Mouse (Mus musculus): ENCODE results near the gene Adck1. TPM values are rescaled to one million over a fixed set of nuclear protein-coding genes. Genes with fewer than 3 reads are reported as not detected.
"Not testable (repeated sequence)": the region's sequence is repeated elsewhere in the genome, so short reads cannot be mapped to it uniquely, and the experiment has no call there.

Gene Adck1
- polyA plus RNA-seq, 1 experiment from 2014 or later, result 23.3 TPM

- H3K4me1 ChIP-seq, result no peaks in the 10 kb centered on the region
- H3K27ac ChIP-seq, result no peak overlapping the region
- 86% methylated on average over 10 of the region's 10 CpGs for WGBS
- H3K27me3 ChIP-seq, result no peaks in the 10 kb centered on the region
- no peak overlapping the region for H3K9ac ChIP-seq
- no peak overlapping the region for H3K4me2 ChIP-seq (replicated peaks)
- ATAC-seq (ENCODE audit: low FRiP score, low read depth), result no peak
- H3K4me3 ChIP-seq, result no peak overlapping the region
- no peaks in the 10 kb centered on the region for H3K9me3 ChIP-seq
- H3K36me3 ChIP-seq, result peaks cover 9% of the 10 kb centered on the region
Observed at GRCm38 (mm10) chr12:88463588-88464290, 103.4 kb downstream of the Adck1 start.

GRCm38 (mm10) chr12:88466801-88467200, 106.4 kb downstream of the Adck1 start:
- Histone ChIP-seq H3K9ac (no peak overlapping the region), H3K27ac (no peak overlapping the region), H3K4me3 (no peak overlapping the region), H3K36me3 (no peaks in the 10 kb centered on the region), H3K4me1 (no peaks in the 10 kb centered on the region), H3K27me3 (no peaks in the 10 kb centered on the region), H3K4me2 (replicated peaks) (no peak overlapping the region), H3K9me3 (no peaks in the 10 kb centered on the region)
- no peak for ATAC-seq (ENCODE audit: low FRiP score, low read depth)
- WGBS, result 86% methylated on average over 6 of the region's 6 CpGs

GRCm38 (mm10) chr12:88467257-88467656, 106.9 kb downstream of the Adck1 start:
- H3K4me2 ChIP-seq (replicated peaks), result no peak overlapping the region
- no peak overlapping the region for H3K4me3 ChIP-seq
- H3K4me1 ChIP-seq, result no peaks in the 10 kb centered on the region
- no peaks in the 10 kb centered on the region for H3K27me3 ChIP-seq
- H3K9me3 ChIP-seq, result no peaks in the 10 kb centered on the region
- no peak overlapping the region for H3K9ac ChIP-seq
- H3K27ac ChIP-seq, result no peak overlapping the region
- WGBS, result 57% methylated on average over 3 of the region's 3 CpGs
- H3K36me3 ChIP-seq, result no peaks in the 10 kb centered on the region
- ATAC-seq (ENCODE audit: low FRiP score, low read depth), result no peak

DNA sequence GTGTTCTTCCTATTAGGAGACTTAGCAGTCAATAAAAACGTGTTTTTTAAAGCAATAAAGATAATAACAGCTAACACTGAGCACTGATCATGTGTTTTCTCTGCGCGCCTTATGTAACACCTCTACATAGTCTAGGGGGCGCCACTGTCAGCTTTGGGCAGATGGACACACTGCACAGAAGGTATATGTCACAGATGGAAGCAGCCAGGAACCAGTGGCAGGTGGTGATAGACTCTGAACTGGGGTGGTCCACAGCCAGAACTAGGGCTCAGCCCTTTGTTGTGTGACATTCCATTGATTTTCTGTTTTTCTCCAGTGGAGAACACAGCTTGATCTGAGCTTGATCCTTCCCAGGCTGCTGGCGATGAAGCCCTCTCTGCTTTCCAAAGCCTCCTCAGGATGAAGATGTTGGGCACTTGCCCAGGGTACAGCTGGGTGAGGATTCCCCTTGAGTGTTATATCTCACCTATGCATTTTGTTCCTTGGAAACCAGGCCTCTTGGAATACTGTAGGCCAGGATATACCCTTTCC, 107.6 kb downstream of the Adck1 start:
- ATAC-seq (ENCODE audit: low FRiP score, low read depth), result no peak
- no peak overlapping the region for H3K4me3 ChIP-seq
- no peaks in the 10 kb centered on the region for H3K27me3 ChIP-seq
- 69% methylated on average over 5 of the region's 5 CpGs for WGBS
- no peaks in the 10 kb centered on the region for H3K36me3 ChIP-seq
- H3K4me2 ChIP-seq (replicated peaks), result no peak overlapping the region
- H3K27ac ChIP-seq, result no peak overlapping the region
- H3K4me1 ChIP-seq, result no peaks in the 10 kb centered on the region
- H3K9me3 ChIP-seq, result no peaks in the 10 kb centered on the region
- no peak overlapping the region for H3K9ac ChIP-seq

DNA sequence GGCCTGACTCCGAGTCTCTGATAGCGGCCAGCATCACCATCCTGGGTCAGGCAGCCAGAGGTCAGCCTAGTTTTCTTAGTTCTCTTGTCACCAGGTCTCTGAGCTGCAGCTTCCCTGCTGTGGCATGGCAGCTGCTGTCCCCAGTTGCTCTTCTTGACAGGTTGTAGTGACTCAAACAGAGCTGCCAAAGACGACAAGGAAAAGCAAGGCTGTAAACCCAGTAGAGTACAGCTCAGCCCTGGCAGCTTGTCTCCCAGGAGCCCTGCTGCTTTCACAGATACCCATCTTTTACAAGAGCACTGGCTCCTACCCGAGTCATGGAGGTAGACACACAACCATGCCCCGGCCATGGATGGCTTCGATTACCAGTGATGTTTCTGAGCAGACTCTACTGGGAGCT, 108.3 kb downstream of the Adck1 start:
- Histone ChIP-seq H3K36me3 (no peaks in the 10 kb centered on the region), H3K9ac (no peak overlapping the region), H3K27ac (no peak overlapping the region), H3K27me3 (no peaks in the 10 kb centered on the region), H3K4me3 (no peak overlapping the region), H3K4me1 (no peaks in the 10 kb centered on the region), H3K9me3 (no peaks in the 10 kb centered on the region), H3K4me2 (replicated peaks) (no peak overlapping the region)
- 68% methylated on average over 6 of the region's 6 CpGs for WGBS
- ATAC-seq (ENCODE audit: low FRiP score, low read depth), result no peak

DNA sequence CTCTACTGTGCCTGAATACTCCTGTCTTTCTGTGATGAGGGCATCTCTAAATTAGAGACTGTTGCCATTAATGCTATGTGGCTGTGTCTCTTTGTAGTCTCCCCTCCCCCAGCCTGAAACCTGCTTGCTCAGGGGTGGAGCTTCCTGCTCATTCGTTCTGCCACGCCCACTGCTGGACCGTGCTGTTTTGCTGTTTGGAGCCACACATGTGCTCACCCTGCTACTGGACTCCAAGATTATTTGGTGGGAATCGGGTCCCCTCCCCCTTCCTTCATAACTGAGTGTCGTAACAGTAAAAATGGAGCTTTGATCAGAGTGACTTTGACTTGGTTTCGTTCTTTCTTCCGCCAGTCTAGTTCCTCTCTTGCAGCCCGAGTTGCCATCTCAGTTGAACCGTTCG, 111.5 kb downstream of the Adck1 start:
- 64% methylated on average over 10 of the region's 10 CpGs for WGBS
- not testable (repeated sequence) for H3K4me3 ChIP-seq; H3K4me2 ChIP-seq (replicated peaks); H3K9ac ChIP-seq; H3K9me3 ChIP-seq; H3K27me3 ChIP-seq; H3K36me3 ChIP-seq; H3K4me1 ChIP-seq; H3K27ac ChIP-seq; ATAC-seq (ENCODE audit: low FRiP score, low read depth)

- ATAC-seq (ENCODE audit: low FRiP score, low read depth), result no peak
- H3K4me1 ChIP-seq, result no peaks in the 10 kb centered on the region
- H3K4me2 ChIP-seq (replicated peaks), result no peak overlapping the region
- H3K9ac ChIP-seq, result no peak overlapping the region
- no peaks in the 10 kb centered on the region for H3K27me3 ChIP-seq
- 58% methylated on average over 3 of the region's 3 CpGs for WGBS
- H3K4me3 ChIP-seq, result no peak overlapping the region
- H3K9me3 ChIP-seq, result no peaks in the 10 kb centered on the region
- no peaks in the 10 kb centered on the region for H3K36me3 ChIP-seq
- H3K27ac ChIP-seq, result no peak overlapping the region
Observed at GRCm38 (mm10) chr12:88472832-88473231, 112.5 kb downstream of the Adck1 start.

DNA sequence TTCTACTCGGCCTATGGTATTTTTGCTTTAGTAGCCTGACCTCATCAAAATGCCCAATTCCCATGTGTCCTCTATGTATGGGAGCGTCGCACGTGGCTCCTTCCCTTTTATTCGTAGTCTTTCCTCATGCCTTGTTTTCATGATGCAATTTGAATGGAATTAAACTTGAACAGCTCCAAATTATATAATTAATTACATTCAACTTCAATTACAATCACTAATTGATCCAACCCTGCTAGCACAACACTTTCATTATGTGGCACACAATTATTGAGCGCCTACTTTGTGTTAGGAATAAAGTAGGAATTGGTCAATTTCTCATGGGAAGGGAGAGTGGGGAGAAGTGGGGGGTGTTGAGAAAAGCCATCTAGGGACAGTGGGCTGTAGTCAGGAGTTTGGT, 113.4 kb downstream of the Adck1 start:
- no peaks in the 10 kb centered on the region for H3K4me1 ChIP-seq
- no peaks in the 10 kb centered on the region for H3K36me3 ChIP-seq
- H3K9me3 ChIP-seq, result no peaks in the 10 kb centered on the region
- H3K4me2 ChIP-seq (replicated peaks), result no peak overlapping the region
- no peak overlapping the region for H3K9ac ChIP-seq
- ATAC-seq (ENCODE audit: low FRiP score, low read depth), result no peak
- no peak overlapping the region for H3K4me3 ChIP-seq
- H3K27me3 ChIP-seq, result no peaks in the 10 kb centered on the region
- 82% methylated on average over 6 of the region's 6 CpGs for WGBS
- H3K27ac ChIP-seq, result no peak overlapping the region

DNA sequence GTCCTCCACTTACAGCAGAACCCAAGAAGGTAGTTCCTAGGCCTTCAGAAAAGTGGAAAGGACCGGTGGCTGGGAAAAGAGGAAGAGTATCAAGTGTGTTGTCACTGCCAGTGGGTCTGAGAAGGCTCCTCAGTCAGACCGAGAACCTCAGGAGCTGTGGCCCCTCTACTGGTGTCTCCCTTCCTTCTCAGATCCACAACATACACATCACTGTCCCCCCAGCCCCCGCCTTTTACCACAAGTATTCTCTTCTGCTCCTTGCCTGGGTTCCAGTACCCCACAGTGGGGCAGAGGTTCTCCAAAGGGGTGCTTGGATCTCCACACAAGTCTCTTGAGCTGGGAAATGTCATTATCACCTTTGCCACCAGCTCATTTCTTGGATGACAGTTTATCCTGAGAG, 115.5 kb downstream of the Adck1 start:
- no peak for ATAC-seq (ENCODE audit: low FRiP score, low read depth)
- WGBS, result 98% methylated on average over 3 of the region's 3 CpGs
- no peaks in the 10 kb centered on the region for H3K36me3 ChIP-seq
- no peak overlapping the region for H3K27ac ChIP-seq
- no peaks in the 10 kb centered on the region for H3K4me1 ChIP-seq
- H3K9me3 ChIP-seq, result no peaks in the 10 kb centered on the region
- no peak overlapping the region for H3K4me2 ChIP-seq (replicated peaks)
- no peaks in the 10 kb centered on the region for H3K27me3 ChIP-seq
- no peak overlapping the region for H3K9ac ChIP-seq
- H3K4me3 ChIP-seq, result no peak overlapping the region

DNA sequence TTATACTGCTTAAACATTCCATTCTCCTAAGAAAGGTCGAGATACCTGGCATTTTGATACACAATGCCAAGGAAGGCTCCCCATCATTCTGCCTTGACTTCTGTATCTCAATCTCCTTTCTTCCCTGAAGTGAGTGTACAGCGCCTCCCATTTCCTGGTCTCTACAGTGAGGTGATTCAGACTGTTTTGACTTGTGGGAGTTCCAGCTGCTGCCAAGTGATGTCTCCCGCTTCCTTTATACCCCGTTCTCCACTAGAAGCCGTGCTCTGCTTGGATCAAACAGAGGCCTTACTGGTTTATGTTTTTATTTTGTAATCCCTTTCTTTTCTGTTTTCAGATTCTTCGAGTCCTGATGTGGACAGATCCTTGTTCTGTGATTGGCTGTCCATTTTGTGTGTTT, 116.3 kb downstream of the Adck1 start:
- H3K9me3 ChIP-seq, result no peaks in the 10 kb centered on the region
- no peaks in the 10 kb centered on the region for H3K36me3 ChIP-seq
- H3K27me3 ChIP-seq, result no peaks in the 10 kb centered on the region
- H3K9ac ChIP-seq, result no peak overlapping the region
- H3K4me2 ChIP-seq (replicated peaks), result no peak overlapping the region
- no peak overlapping the region for H3K27ac ChIP-seq
- ATAC-seq (ENCODE audit: low FRiP score, low read depth), result no peak
- 84% methylated on average over 6 of the region's 6 CpGs for WGBS
- no peaks in the 10 kb centered on the region for H3K4me1 ChIP-seq
- H3K4me3 ChIP-seq, result no peak overlapping the region

- H3K9ac ChIP-seq, result no peak overlapping the region
- no peak overlapping the region for H3K27ac ChIP-seq
- no peak overlapping the region for H3K4me2 ChIP-seq (replicated peaks)
- no peaks in the 10 kb centered on the region for H3K27me3 ChIP-seq
- 85% methylated on average over 3 of the region's 3 CpGs for WGBS
- H3K4me1 ChIP-seq, result no peaks in the 10 kb centered on the region
- no peaks in the 10 kb centered on the region for H3K36me3 ChIP-seq
- H3K9me3 ChIP-seq, result no peaks in the 10 kb centered on the region
- H3K4me3 ChIP-seq, result no peak overlapping the region
- ATAC-seq (ENCODE audit: low FRiP score, low read depth), result no peak
Observed at GRCm38 (mm10) chr12:88481657-88482056, 121.3 kb downstream of the Adck1 start.

- Histone ChIP-seq H3K9ac (no peak overlapping the region), H3K4me3 (no peak overlapping the region), H3K9me3 (no peaks in the 10 kb centered on the region), H3K36me3 (no peaks in the 10 kb centered on the region), H3K27me3 (no peaks in the 10 kb centered on the region), H3K4me1 (no peaks in the 10 kb centered on the region), H3K27ac (no peak overlapping the region), H3K4me2 (replicated peaks) (no peak overlapping the region)
- ATAC-seq (ENCODE audit: low FRiP score, low read depth), result no peak
- WGBS, result 76% methylated on average over 2 of the region's 2 CpGs
Observed at GRCm38 (mm10) chr12:88490881-88491280, 130.5 kb downstream of the Adck1 start.
